Mouse (Mus musculus) limb, embryonic 14.5 days (tissue): ENCODE measurements at regions not wholly inside any gene's neighbourhood (a gene's known extent, or its start where the extent isn't known, plus 50 kb on each side); places are given as distances from the start of the nearest gene placed in this dataset.

Experiments used
- ATAC-seq: fragments of 200-750 bp; cut with Nextera tagmentation; 2 replicates; pipeline ENCODE4 v1.8.0; 2017; ENCODE audit warnings: low read depth, moderate number of reproducible peaks, moderate TSS enrichment; ENCODE audit not compliant: low FRiP score
- DNase-seq: peaks from one replicate; pipeline ENCODE4 v3.0.0-alpha.2; 2015; ENCODE audit warnings: low spot score
- H3K27ac ChIP-seq: fragments of 300-500 bp; sonication (generic); replicated peaks from 2 replicates; pipeline ENCODE4 v1.5.1; 2014; ENCODE audit warnings: low read depth, mild to moderate bottlenecking, low read length, moderate library complexity, mixed read lengths
- H3K27me3 ChIP-seq: fragments of 300-500 bp; sonication (generic); 2 replicates; pipeline ENCODE4 v1.6.1; 2014; ENCODE audit warnings: low read length, mixed read lengths; ENCODE audit not compliant: control insufficient read depth, insufficient read depth
- H3K36me3 ChIP-seq: fragments of 300-500 bp; sonication (generic); 2 replicates; pipeline ENCODE4 v1.6.1; 2014; ENCODE audit warnings: mild to moderate bottlenecking, low read length, moderate library complexity, mixed read lengths; ENCODE audit not compliant: control insufficient read depth, insufficient read depth
- H3K4me1 ChIP-seq: fragments of 300-500 bp; sonication (generic); 2 replicates; pipeline ENCODE4 v1.6.1; 2014; ENCODE audit warnings: antibody characterized with exemption, low read length, mixed read lengths; ENCODE audit not compliant: control insufficient read depth, insufficient read depth
- H3K4me2 ChIP-seq: fragments of 300-500 bp; sonication (generic); replicated peaks from 2 replicates; pipeline ENCODE4 v1.6.1; 2014; ENCODE audit warnings: low read depth, mild to moderate bottlenecking, low read length, moderate library complexity; ENCODE audit not compliant: severe bottlenecking
- H3K4me3 ChIP-seq: fragments of 300-500 bp; sonication (generic); replicated peaks from 2 replicates; pipeline ENCODE4 v1.5.1; 2014; ENCODE audit warnings: low read length
- H3K9ac ChIP-seq: fragments of 300-500 bp; sonication (generic); 2 replicates; pipeline ENCODE4 v1.6.1; 2014; ENCODE audit warnings: mild to moderate bottlenecking, low read depth, low read length, moderate library complexity; ENCODE audit not compliant: severe bottlenecking
- H3K9me3 ChIP-seq: fragments of 300-500 bp; sonication (generic); 2 replicates; pipeline ENCODE4 v1.6.1; 2016; ENCODE audit warnings: low read length; ENCODE audit not compliant: control insufficient read depth
- POLR2A ChIP-seq: fragments of 200-500 bp; IDR thresholded peaks from 2 replicates; pipeline ENCODE4 v1.8.0; 2012; ENCODE audit warnings: inconsistent platforms, mild to moderate bottlenecking, moderate library complexity, borderline replicate concordance; ENCODE audit not compliant: insufficient read depth, insufficient read length; ENCODE audit errors: extremely low read depth
- WGBS: fragments of 180-500 bp; shearing (Covaris S2); extraction: QIAGEN DNeasy Blood & Tissue Kit; methylation state at CpG from one replicate; pipeline ENCODE4 v1.1.7; 2014; 5-methylcytosine and 5-hydroxymethylcytosine counted together

DNA sequence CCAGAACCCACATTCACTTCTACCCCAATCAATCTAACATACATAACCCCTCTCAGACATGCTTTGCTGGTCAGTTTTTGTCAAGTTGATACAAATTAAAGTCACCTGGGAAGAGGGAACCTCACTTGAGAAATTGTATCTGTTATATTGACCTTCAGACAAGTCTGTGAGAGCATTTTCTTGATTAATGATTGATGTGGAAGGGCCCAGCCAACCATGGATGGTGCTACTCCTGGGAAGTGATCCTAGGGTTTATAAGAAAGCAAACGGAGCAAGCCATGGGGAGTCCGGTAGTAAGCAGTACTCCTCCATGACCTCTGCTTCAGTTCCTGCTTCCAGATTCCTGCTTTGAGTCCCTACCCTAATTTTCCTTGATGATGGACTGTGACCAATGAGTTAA, 116.6 kb upstream of the Tcerg1l start:
- Histone ChIP-seq H3K36me3 (no peaks in the 10 kb centered on the region), H3K4me3 (no peak overlapping the region), H3K9ac (no peak overlapping the region), H3K9me3 (no peaks in the 10 kb centered on the region), H3K4me1 (no peaks in the 10 kb centered on the region), H3K27me3 (no peaks in the 10 kb centered on the region), H3K27ac (no peak overlapping the region), H3K4me2 (no peak overlapping the region)
- DNase-seq (no peak), ATAC-seq (no peak)
- 94% methylated on average over 2 of the region's 2 CpGs for WGBS
- TF ChIP-seq POLR2A = no peak

DNA sequence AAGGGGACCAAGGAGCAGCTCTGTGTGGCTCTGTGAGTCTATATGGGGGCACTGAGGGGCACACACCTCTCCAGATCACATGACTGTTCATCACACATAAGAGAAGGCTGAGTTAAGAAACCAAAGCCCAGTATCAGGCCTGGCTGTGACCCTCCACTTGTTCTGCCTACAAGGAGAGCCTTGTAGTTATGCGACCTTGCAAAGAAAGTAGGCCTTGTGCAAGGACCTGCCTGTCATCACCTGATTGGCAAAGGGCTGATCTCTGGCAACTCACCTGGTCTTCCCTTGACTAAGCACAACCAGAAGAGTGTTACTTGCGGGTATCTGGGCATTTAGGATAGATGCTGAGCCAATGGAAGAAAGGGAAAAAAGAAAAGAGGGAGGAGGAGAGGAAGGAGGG, 107.7 kb upstream of the Tcerg1l start:
- DNase-seq = no peak
- ATAC-seq = no peak
- Histone ChIP-seq H3K9me3 (peaks cover 4% of the 10 kb centered on the region; the same call in 1 of the 2 replicates), H3K27ac (no peak overlapping the region), H3K4me1 (no peaks in the 10 kb centered on the region), H3K36me3 (no peaks in the 10 kb centered on the region), H3K4me3 (no peak overlapping the region), H3K27me3 (no peaks in the 10 kb centered on the region), H3K9ac (no peak overlapping the region), H3K4me2 (no peak overlapping the region)
- no peak for TF ChIP-seq POLR2A
- 85% methylated on average over 2 of the region's 2 CpGs for WGBS

GRCm38 (mm10) chr7:138503986-138504385, 106.5 kb upstream of the Tcerg1l start:
- TF ChIP-seq POLR2A = no peak
- Histone ChIP-seq H3K4me1 (no peaks in the 10 kb centered on the region), H3K4me3 (no peak overlapping the region), H3K27me3 (no peaks in the 10 kb centered on the region), H3K9me3 (peaks cover 4% of the 10 kb centered on the region; the same call in 1 of the 2 replicates), H3K4me2 (no peak overlapping the region), H3K36me3 (no peaks in the 10 kb centered on the region), H3K9ac (no peak overlapping the region), H3K27ac (no peak overlapping the region)
- no peak for ATAC-seq
- no peak for DNase-seq
- 65% methylated on average over 3 of the region's 3 CpGs for WGBS

GRCm38 (mm10) chr7:138503016-138503415, 105.5 kb upstream of the Tcerg1l start:
- no peak overlapping the region for H3K4me3 ChIP-seq
- WGBS = 82% methylated on average over 3 of the region's 3 CpGs
- H3K27me3 ChIP-seq = no peaks in the 10 kb centered on the region
- peaks cover 4% of the 10 kb centered on the region; the same call in 1 of the 2 replicates for H3K9me3 ChIP-seq
- no peak for ATAC-seq
- no peak overlapping the region for H3K9ac ChIP-seq
- no peak overlapping the region for H3K27ac ChIP-seq
- H3K36me3 ChIP-seq = no peaks in the 10 kb centered on the region
- no peak for DNase-seq
- H3K4me2 ChIP-seq = no peak overlapping the region
- TF ChIP-seq POLR2A = no peak
- H3K4me1 ChIP-seq = no peaks in the 10 kb centered on the region

DNA sequence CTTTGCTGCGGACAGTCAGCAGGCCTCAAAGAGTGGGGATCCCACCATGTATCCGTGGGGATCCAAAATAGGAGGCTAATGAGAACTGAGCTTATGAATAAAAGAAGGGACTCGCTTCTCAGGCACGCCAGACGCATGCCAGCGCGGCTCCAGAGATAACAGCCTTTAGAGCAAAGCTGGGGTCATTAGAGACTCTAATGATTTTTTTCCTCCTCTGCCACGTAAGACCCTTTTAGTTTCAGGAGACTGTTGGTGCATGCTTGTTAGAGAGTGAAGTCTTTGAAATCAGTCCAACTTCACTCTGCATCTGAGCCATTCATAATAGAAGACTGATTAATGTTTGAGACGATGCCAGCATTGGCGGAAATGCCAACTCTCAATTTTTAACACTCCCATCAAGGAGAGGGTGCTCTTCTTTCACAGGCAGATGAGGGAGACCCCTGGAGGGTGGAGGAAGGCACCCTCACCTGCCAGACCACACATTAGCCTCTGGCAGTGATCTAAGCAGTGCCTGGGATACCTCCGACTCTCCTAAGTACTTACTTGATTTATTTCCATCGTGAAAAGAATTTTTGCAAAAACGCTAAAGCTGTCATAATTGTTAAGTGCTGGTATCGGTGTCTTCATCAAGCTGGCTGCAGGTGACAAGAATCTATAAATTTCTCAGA, 104.0 kb upstream of the Tcerg1l start:
- H3K4me1 ChIP-seq = no peaks in the 10 kb centered on the region
- DNase-seq = no peak
- H3K27me3 ChIP-seq = no peaks in the 10 kb centered on the region
- 73% methylated on average over 14 of the region's 14 CpGs for WGBS
- no peak overlapping the region for H3K27ac ChIP-seq
- H3K36me3 ChIP-seq = no peaks in the 10 kb centered on the region
- no peak overlapping the region for H3K4me3 ChIP-seq
- no peak for ATAC-seq
- no peak overlapping the region for H3K4me2 ChIP-seq
- H3K9ac ChIP-seq = no peak overlapping the region
- TF ChIP-seq POLR2A = no peak
- no peaks in the 10 kb centered on the region for H3K9me3 ChIP-seq
